Mouse (Mus musculus) liver, embryonic 16.5 days (tissue): ENCODE measurements around the gene Fam102b. TPM values are rescaled to one million over a fixed set of nuclear protein-coding genes. Genes with fewer than 3 reads are reported as not detected.
A peak's percentile ranks its signal among the peaks of the same experiment; 100 is the strongest.

ENCODE experiments used
- ATAC-seq: fragments of 200-750 bp; cut with Nextera tagmentation; 2 replicates; pipeline ENCODE4 v1.8.0; 2017; ENCODE audit warnings: low read depth, mild to moderate bottlenecking, moderate number of reproducible peaks, moderate library complexity
- H3K27ac ChIP-seq: fragments of 300-500 bp; sonication (generic); 2 replicates; pipeline ENCODE4 v1.5.1; 2014; ENCODE audit warnings: mild to moderate bottlenecking, low read length
- H3K27me3 ChIP-seq: fragments of 300-500 bp; sonication (generic); 2 replicates; pipeline ENCODE4 v1.6.1; 2014; ENCODE audit warnings: low read depth, low read length, mixed read lengths; ENCODE audit not compliant: control insufficient read depth, insufficient read depth
- H3K36me3 ChIP-seq: fragments of 300-500 bp; sonication (generic); 2 replicates; pipeline ENCODE4 v1.6.1; 2014; ENCODE audit warnings: mild to moderate bottlenecking; ENCODE audit not compliant: control insufficient read depth, insufficient read depth
- H3K4me1 ChIP-seq: fragments of 300-500 bp; sonication (generic); 2 replicates; pipeline ENCODE4 v1.6.1; 2014; ENCODE audit warnings: low read depth, low read length, mixed read lengths; ENCODE audit not compliant: control insufficient read depth
- H3K4me2 ChIP-seq: fragments of 300-500 bp; sonication (generic); 2 replicates; pipeline ENCODE4 v1.6.1; 2014; ENCODE audit warnings: low read depth, low read length, mixed read lengths
- H3K4me3 ChIP-seq: fragments of 300-500 bp; sonication (generic); 2 replicates; pipeline ENCODE4 v1.5.1; 2014; ENCODE audit warnings: low read depth, mild to moderate bottlenecking, low read length
- H3K9ac ChIP-seq: fragments of 300-500 bp; sonication (generic); 2 replicates; pipeline ENCODE4 v1.6.1; 2014; ENCODE audit warnings: low read depth, low read length
- H3K9me3 ChIP-seq: fragments of 300-500 bp; sonication (generic); replicated peaks from 2 replicates; pipeline ENCODE4 v1.6.1; 2016; ENCODE audit warnings: low read length; ENCODE audit not compliant: control insufficient read depth
- WGBS: fragments of 180-500 bp; shearing (Covaris S2); extraction: QIAGEN DNeasy Blood & Tissue Kit; methylation state at CpG from one replicate; pipeline ENCODE4 v1.1.7; 2014; ENCODE audit not compliant: insufficient replicate concordance; 5-methylcytosine and 5-hydroxymethylcytosine counted together
- polyA plus RNA-seq: library from polyadenylated mRNA; unstranded; fragments of >200 nt; fragmentation: Nextera tagmentation; extraction: Ambion mirVana; gene quantifications from 2 replicates; pipeline ENCODE4 v1.2.1, GENCODE M21; 2015

Gene Fam102b
- polyA plus RNA-seq, 1 experiment from 2014 or later, result 0.92 TPM

- ATAC-seq, result no peak
- no peak overlapping the region for H3K4me2 ChIP-seq
- H3K9me3 ChIP-seq, result no peaks in the 10 kb centered on the region
- H3K27me3 ChIP-seq, result no peaks in the 10 kb centered on the region
- H3K36me3 ChIP-seq, result no peaks in the 10 kb centered on the region
- H3K9ac ChIP-seq, result no peak overlapping the region
- no peaks in the 10 kb centered on the region for H3K4me1 ChIP-seq
- H3K27ac ChIP-seq, result no peak overlapping the region
- H3K4me3 ChIP-seq, result no peak overlapping the region
- WGBS, result 60% methylated on average over 4 of the region's 4 CpGs
Measured at GRCm38 (mm10) chr3:109040908-109041307, 13.5 kb upstream of the Fam102b start.

GRCm38 (mm10) chr3:109034411-109034810 lies 7.0 kb upstream of the Fam102b start:
- H3K27me3 ChIP-seq, result no peaks in the 10 kb centered on the region
- no peak overlapping the region for H3K27ac ChIP-seq
- H3K4me3 ChIP-seq, result no peak overlapping the region
- WGBS, result 56% methylated on average over 1 of the region's 1 CpGs
- no peaks in the 10 kb centered on the region; the same call in 1 of the 2 replicates for H3K4me1 ChIP-seq
- no peaks in the 10 kb centered on the region for H3K9me3 ChIP-seq
- H3K36me3 ChIP-seq, result no peaks in the 10 kb centered on the region
- no peak for ATAC-seq
- no peak overlapping the region for H3K4me2 ChIP-seq
- H3K9ac ChIP-seq, result no peak overlapping the region

DNA sequence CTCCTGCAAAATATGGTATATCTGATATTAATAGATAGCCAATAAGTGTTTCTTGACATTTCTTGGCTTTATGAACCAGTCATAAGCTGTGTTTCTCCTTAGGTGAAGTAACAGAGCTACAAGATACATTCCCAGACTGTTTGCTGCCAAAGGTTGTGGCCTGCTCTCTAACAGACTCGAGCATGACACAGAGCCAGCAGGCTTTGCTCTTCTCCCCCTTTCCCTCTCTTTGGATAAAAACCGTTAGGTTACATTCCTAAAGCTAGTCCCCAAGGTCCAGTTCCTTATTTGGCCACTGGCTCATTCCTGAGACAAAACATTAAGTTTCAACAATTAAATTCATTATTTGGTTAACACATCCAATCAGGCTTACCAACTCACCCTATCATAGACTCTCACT lies 4.9 kb upstream of the Fam102b start:
- H3K4me1 ChIP-seq, result peaks cover 2% of the 10 kb centered on the region; the same call in 1 of the 2 replicates
- no peak overlapping the region for H3K4me2 ChIP-seq
- H3K9ac ChIP-seq, result no peak overlapping the region
- H3K27me3 ChIP-seq, result no peaks in the 10 kb centered on the region
- H3K36me3 ChIP-seq, result no peaks in the 10 kb centered on the region
- no peaks in the 10 kb centered on the region for H3K9me3 ChIP-seq
- 35% methylated on average over 2 of the region's 2 CpGs for WGBS
- H3K27ac ChIP-seq, result no peak overlapping the region
- ATAC-seq, result no peak
- H3K4me3 ChIP-seq, result no peak overlapping the region

- H3K9ac ChIP-seq, result no peak overlapping the region
- H3K27ac ChIP-seq, result no peak overlapping the region
- no peak for ATAC-seq
- H3K27me3 ChIP-seq, result no peaks in the 10 kb centered on the region; the same call in 1 of the 2 replicates
- peaks cover 6% of the 10 kb centered on the region for H3K4me1 ChIP-seq
- H3K4me2 ChIP-seq, result no peak overlapping the region
- no peaks in the 10 kb centered on the region for H3K36me3 ChIP-seq
- WGBS, result 53% methylated on average over 3 of the region's 3 CpGs
- H3K9me3 ChIP-seq, result no peaks in the 10 kb centered on the region
- no peak overlapping the region for H3K4me3 ChIP-seq
Measured at GRCm38 (mm10) chr3:109031626-109032025, 4.2 kb upstream of the Fam102b start.

- Histone ChIP-seq H3K27ac (no peak overlapping the region), H3K4me2 (no peak overlapping the region), H3K27me3 (no peaks in the 10 kb centered on the region; the same call in 1 of the 2 replicates), H3K4me1 (peaks cover 10% of the 10 kb centered on the region), H3K36me3 (no peaks in the 10 kb centered on the region), H3K4me3 (no peak overlapping the region), H3K9ac (no peak overlapping the region), H3K9me3 (no peaks in the 10 kb centered on the region)
- ATAC-seq, result no peak
- WGBS, result 39% methylated on average over 6 of the region's 6 CpGs
Measured at GRCm38 (mm10) chr3:109030817-109031216, 3.4 kb upstream of the Fam102b start.

GRCm38 (mm10) chr3:109029661-109030060 lies 2.3 kb upstream of the Fam102b start:
- Histone ChIP-seq H3K27me3 (no peaks in the 10 kb centered on the region; the same call in 1 of the 2 replicates), H3K9me3 (no peaks in the 10 kb centered on the region), H3K9ac (no peak overlapping the region), H3K27ac (no peak overlapping the region), H3K4me3 (no peak overlapping the region), H3K4me2 (no peak overlapping the region), H3K36me3 (no peaks in the 10 kb centered on the region), H3K4me1 (peaks cover 10% of the 10 kb centered on the region)
- WGBS, result 60% methylated on average over 5 of the region's 5 CpGs
- ATAC-seq, result no peak

DNA sequence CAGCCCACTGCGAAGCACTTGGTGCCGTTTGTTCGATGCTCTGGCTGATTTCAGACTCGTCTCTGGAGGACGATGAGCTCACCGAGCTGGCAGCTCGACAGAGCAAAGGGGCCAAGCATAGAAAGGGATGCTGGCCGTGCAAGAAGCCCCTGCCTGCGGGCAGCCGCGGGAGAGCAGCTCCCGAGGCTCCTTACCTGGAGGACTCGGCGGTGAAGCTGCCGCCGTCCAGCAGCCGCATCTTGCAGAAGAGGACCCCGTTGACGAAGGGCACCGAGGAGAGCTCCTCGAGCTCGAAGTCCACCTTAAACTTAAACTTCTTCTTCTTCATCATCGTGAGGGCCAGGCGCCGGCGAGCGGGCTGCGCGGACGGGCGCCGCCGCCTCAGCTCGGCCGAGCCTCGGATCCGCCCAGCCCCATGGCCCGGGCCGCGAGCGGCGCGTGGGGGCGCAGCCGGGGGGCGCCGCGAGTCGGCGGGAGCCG lies 376 bp downstream of the Fam102b start:
- Histone ChIP-seq H3K4me2 (peak overlapping the region; percentile 95), H3K27ac (peak overlapping the region; percentile 55; the same call in 1 of the 2 replicates), H3K27me3 (no peaks in the 10 kb centered on the region; the same call in 1 of the 2 replicates), H3K36me3 (no peaks in the 10 kb centered on the region), H3K9me3 (no peaks in the 10 kb centered on the region), H3K4me1 (peaks cover 10% of the 10 kb centered on the region), H3K4me3 (peak overlapping the region; percentile 69), H3K9ac (peak overlapping the region; percentile 73)
- WGBS, result under 1% methylated on average over 51 of the region's 51 CpGs
- peak; percentile 68 for ATAC-seq

DNA sequence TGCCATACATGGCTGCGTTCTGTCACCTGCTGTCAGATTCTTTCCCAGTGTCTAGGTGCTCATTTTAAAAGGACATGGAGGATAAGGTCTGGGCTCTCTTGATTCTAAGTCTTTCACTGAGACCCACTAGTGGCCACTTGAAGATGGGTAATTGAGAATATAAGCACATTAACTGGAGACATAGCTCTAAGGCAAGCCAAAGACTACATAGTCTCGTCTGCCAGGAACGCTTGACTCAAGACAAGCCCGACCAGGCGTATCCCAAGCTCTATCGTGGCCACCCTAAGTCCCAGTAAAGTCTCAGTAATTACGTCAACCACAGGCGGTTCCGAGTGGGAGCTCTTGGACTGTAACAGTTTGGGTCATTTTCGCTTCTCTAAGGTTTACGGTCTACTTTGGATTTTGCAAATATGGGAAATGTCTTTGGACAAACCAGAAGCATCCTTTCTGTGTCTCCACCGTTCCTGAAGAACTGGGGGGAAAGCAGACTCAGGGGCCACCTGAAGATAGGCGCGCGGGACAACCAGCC lies 881 bp downstream of the Fam102b start:
- peaks cover 10% of the 10 kb centered on the region for H3K4me1 ChIP-seq
- 6% methylated on average over 15 of the region's 15 CpGs for WGBS
- no peaks in the 10 kb centered on the region for H3K36me3 ChIP-seq
- peak overlapping the region; percentile 69 for H3K4me3 ChIP-seq
- no peak overlapping the region for H3K27ac ChIP-seq
- no peak for ATAC-seq
- peak overlapping the region; percentile 73 for H3K9ac ChIP-seq
- peak overlapping the region; percentile 95 for H3K4me2 ChIP-seq
- no peaks in the 10 kb centered on the region for H3K9me3 ChIP-seq
- H3K27me3 ChIP-seq, result no peaks in the 10 kb centered on the region; the same call in 1 of the 2 replicates

DNA sequence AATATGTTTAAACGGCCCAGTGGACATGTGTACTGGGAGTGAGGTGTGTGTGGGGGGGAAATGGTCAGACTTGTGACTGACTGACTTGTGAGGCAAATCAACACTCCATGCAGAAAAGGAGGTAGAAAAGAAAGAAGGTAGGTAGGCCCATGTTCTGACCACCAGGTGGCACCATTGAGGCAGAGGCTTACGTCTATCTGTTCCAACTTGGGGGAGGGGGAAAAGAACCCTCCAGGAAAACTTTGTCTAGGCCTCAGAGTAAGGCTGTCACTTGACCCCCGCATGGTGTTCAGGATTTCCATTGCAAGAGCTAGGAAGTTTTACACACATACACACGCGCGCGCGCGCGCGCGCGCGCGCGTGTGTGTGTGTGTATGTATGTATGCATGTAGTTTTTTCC lies 1.8 kb downstream of the Fam102b start:
- Histone ChIP-seq H3K4me2 (peak overlapping the region; percentile 95), H3K27ac (no peak overlapping the region), H3K4me3 (peak overlapping the region; percentile 59), H3K9ac (no peak overlapping the region; the same call in 1 of the 2 replicates), H3K4me1 (peaks cover 10% of the 10 kb centered on the region), H3K36me3 (no peaks in the 10 kb centered on the region), H3K27me3 (no peaks in the 10 kb centered on the region; the same call in 1 of the 2 replicates), H3K9me3 (no peaks in the 10 kb centered on the region)
- ATAC-seq, result 0 out of 2 replicates have a peak, but pooled peaks have one; percentile 14
- WGBS, result 7% methylated on average over 16 of the region's 16 CpGs
